Mouse (Mus musculus) forebrain, embryonic 10.5 days (tissue): ENCODE data around the gene Rsc1a1. TPM values are rescaled to one million over a fixed set of nuclear protein-coding genes. Genes with fewer than 3 reads are reported as not detected.

Source experiments
- DNase-seq: peaks from one replicate; pipeline ENCODE4 v3.0.0-alpha.2; 2017; ENCODE audit warnings: low spot score; ENCODE audit errors: extremely low spot score
- H3K27ac ChIP-seq: fragments of 300-500 bp; sonication (generic); 2 replicates; pipeline ENCODE4 v1.5.1; 2016; ENCODE audit warnings: mild to moderate bottlenecking
- H3K27me3 ChIP-seq: fragments of 300-500 bp; sonication (generic); 2 replicates; pipeline ENCODE4 v1.6.1; 2016; ENCODE audit warnings: mild to moderate bottlenecking; ENCODE audit not compliant: poor library complexity, severe bottlenecking
- H3K36me3 ChIP-seq: fragments of 300-500 bp; sonication (generic); replicated peaks from 2 replicates; pipeline ENCODE4 v1.6.1; 2016; ENCODE audit warnings: mild to moderate bottlenecking, moderate library complexity
- H3K4me1 ChIP-seq: fragments of 300-500 bp; sonication (generic); 2 replicates; pipeline ENCODE4 v1.6.1; 2016
- H3K4me3 ChIP-seq: fragments of 300-500 bp; sonication (generic); 2 replicates; pipeline ENCODE4 v1.5.1; 2016; ENCODE audit warnings: mild to moderate bottlenecking, moderate library complexity
- H3K9me3 ChIP-seq: fragments of 300-500 bp; sonication (generic); 2 replicates; pipeline ENCODE4 v1.6.1; 2016; ENCODE audit warnings: mild to moderate bottlenecking, moderate library complexity
- WGBS: fragments of 180-500 bp; shearing (Covaris S2); methylation state at CpG from one replicate; pipeline ENCODE4 v1.1.7; 2016; 5-methylcytosine and 5-hydroxymethylcytosine counted together
- polyA plus RNA-seq: library from polyadenylated mRNA; unstranded; fragments of >200 nt; fragmentation: Nextera tagmentation; extraction: Ambion mirVana; gene quantifications from 2 replicates; pipeline ENCODE4 v1.2.1, GENCODE M21; 2016

The Rsc1a1 gene
- polyA plus RNA-seq, result 2.5 and 3.8 TPM in 2 replicates

DNA sequence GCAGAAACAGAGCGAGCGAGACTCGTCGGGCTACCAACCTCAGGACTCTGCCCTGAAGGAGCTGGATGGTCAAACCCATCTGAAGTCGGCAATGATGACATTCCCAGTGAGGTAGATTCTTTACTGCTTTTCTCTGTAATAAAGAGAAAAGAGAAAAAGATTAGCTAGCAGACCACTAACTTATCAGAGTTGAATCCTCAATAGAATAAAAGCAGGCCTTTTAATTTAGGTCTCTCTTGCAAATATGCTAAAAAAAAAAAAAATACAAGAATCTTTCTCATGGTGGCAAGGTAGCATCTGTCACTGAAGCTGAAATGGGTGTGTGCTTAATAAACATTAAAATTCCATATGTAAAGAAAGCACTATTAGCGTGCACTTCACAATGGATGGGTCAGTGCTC lies at the start of gene Rsc1a1:
TSS of gene Rsc1a1 (minus strand) at position 101 of the 400 bp plus-strand sequence.
- no peak within 1 kb of the TSS for H3K27ac ChIP-seq
- DNase-seq, result no peak
- peaks cover 16% of the 10 kb centered on the region for H3K4me1 ChIP-seq
- H3K36me3 ChIP-seq, result peaks cover 85% of the 10 kb centered on the region
- 95% methylated on average over 6 of the region's 6 CpGs for WGBS
- H3K4me3 ChIP-seq, result no peak within 1 kb of the TSS
- no peaks in the 10 kb centered on the region for H3K27me3 ChIP-seq
- no peaks in the 10 kb centered on the region for H3K9me3 ChIP-seq

DNA sequence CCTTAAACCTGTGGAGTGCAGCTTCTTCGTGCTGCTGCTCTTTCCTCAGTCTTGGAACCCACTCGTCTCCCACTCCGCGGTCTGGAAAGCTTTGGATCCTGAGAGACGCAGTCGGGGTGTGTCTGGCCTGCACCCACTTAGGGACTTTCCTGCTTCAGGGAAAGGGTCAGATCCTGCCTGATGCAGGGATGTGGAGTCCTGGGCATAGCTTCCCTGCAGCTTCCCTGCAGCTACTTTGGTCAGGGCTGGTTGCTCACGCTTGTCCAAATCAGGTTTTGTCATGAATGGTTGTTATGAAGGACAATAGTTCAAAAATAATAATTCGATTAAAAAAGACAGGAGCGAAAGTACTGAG lies 49.8 kb upstream of the Rsc1a1 start:
- WGBS, result 23% methylated on average over 9 of the region's 9 CpGs
- H3K4me3 ChIP-seq, result peak overlapping the region; percentile 52
- H3K27me3 ChIP-seq, result no peaks in the 10 kb centered on the region
- DNase-seq, result no peak
- no peaks in the 10 kb centered on the region for H3K36me3 ChIP-seq
- peaks cover 13% of the 10 kb centered on the region for H3K4me1 ChIP-seq
- H3K27ac ChIP-seq, result peak overlapping the region; percentile 81
- no peaks in the 10 kb centered on the region for H3K9me3 ChIP-seq

DNA sequence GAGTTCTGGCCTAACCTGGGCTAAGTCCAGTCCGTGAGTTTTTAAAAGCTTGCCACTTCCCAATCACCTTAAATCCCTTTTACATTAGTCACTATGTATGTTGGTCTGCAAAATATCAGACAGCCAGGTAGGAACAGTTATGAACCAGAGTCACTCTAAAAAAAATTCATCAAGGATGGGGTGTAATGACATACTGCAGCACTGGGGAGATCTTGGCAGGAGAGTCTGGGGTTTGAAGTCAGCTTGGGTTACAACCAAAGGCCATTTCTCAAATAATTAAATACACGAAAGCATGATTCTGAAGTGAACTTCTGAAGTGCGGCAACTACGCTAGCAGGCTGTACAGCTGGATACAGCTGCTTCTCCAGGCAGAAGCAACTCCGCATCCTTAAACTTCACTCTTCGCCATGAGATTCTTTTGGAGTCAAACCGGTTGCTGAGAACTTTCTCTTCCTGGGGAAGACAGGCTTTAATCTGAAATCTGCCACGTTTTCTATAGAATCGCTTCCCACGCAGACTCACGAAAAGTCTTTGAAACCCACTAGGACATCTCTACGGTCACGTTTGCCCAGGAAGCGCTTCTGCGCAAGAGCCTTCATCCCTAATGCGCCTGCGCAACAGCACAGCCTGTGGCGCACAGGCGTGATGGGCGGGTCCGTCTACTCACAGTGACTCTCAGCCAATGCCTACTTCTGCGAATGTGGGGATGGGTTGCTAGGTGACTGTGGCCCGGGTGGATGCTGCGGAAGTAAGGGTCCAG lies 49.2 kb upstream of the Rsc1a1 start:
- Histone ChIP-seq H3K27ac (peak overlapping the region; percentile 81), H3K36me3 (no peaks in the 10 kb centered on the region), H3K27me3 (no peaks in the 10 kb centered on the region), H3K4me3 (peak overlapping the region; percentile 52), H3K4me1 (peaks cover 13% of the 10 kb centered on the region), H3K9me3 (no peaks in the 10 kb centered on the region)
- peak; percentile 93 for DNase-seq
- 6% methylated on average over 24 of the region's 24 CpGs for WGBS

GRCm38 (mm10) chr4:141731766-141732165 lies 46.4 kb upstream of the Rsc1a1 start:
- Histone ChIP-seq H3K4me1 (peaks cover 13% of the 10 kb centered on the region), H3K27me3 (no peaks in the 10 kb centered on the region), H3K4me3 (no peak overlapping the region), H3K36me3 (no peaks in the 10 kb centered on the region), H3K27ac (no peak overlapping the region), H3K9me3 (no peaks in the 10 kb centered on the region)
- no peak for DNase-seq
- 81% methylated on average over 5 of the region's 5 CpGs for WGBS

DNA sequence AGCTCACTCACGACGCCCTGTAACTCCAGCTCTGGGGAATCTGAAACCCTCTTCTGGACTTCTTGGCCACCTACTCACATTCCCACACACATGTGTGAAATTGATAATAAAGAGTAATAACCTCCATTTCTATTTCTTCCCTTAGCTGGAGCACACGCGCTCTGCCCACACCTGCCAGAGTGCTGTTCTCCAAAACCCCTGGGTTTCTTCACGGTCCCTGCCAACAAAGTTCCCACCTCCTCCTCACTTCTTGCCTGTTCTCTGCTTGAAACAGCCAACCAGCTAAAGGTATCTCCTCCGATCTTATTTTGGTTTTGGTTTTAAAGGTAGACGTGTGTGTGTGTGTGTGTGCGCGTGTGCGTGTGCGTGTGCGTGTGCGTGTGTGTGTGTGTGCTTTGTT lies 45.0 kb upstream of the Rsc1a1 start:
- Histone ChIP-seq H3K4me3 (no peak overlapping the region), H3K36me3 (no peaks in the 10 kb centered on the region), H3K27ac (no peak overlapping the region), H3K4me1 (peaks cover 13% of the 10 kb centered on the region), H3K27me3 (no peaks in the 10 kb centered on the region), H3K9me3 (no peaks in the 10 kb centered on the region)
- WGBS, result 86% methylated on average over 13 of the region's 13 CpGs
- DNase-seq, result no peak

DNA sequence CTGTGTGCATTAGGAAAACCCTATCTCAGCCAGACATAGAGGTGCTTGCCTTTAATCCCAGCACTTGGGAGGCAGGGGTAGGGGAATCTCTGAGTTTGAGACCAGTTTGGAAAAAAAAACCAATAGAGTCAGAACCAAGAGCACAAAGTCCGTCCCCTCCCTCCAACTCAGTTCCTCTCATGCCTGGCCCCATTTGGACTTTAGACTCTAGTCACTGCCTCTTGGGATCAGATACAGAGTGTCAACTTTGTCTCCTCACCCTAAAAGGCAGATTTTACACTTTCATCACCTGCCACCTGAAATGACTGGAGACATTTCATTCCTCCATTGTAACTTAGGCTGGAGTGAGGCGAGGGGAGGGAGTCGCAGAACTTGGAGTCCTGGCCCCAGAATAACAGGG lies 43.9 kb upstream of the Rsc1a1 start:
- Histone ChIP-seq H3K4me3 (no peak overlapping the region), H3K27ac (no peak overlapping the region), H3K4me1 (peaks cover 1% of the 10 kb centered on the region), H3K36me3 (no peaks in the 10 kb centered on the region), H3K27me3 (no peaks in the 10 kb centered on the region), H3K9me3 (no peaks in the 10 kb centered on the region)
- no peak for DNase-seq
- 78% methylated on average over 3 of the region's 3 CpGs for WGBS

DNA sequence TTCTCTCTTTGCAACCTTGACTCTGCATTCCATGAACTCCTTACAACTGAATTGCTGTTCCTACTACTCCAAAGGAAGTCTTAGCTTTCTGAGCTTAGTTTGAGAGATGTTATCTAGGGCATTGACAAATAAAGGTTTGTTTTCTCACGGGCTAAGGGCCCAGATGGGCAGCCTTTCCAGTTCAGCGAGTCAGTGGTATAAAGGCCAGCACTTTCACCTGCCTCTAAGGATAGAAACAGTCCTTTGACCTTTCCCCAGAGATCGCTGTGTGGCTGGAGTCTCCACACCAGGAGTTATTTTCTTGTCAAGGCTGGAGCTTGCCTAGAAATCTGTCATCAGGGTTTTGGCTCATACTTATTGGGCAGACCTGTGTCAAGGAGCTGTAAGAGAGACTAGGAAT lies 40.3 kb upstream of the Rsc1a1 start:
- Histone ChIP-seq H3K4me1 (peaks cover 27% of the 10 kb centered on the region), H3K27me3 (no peaks in the 10 kb centered on the region), H3K36me3 (peaks cover 6% of the 10 kb centered on the region), H3K27ac (no peak overlapping the region), H3K9me3 (no peaks in the 10 kb centered on the region), H3K4me3 (no peak overlapping the region)
- 71% methylated on average over 3 of the region's 3 CpGs for WGBS
- DNase-seq, result no peak

DNA sequence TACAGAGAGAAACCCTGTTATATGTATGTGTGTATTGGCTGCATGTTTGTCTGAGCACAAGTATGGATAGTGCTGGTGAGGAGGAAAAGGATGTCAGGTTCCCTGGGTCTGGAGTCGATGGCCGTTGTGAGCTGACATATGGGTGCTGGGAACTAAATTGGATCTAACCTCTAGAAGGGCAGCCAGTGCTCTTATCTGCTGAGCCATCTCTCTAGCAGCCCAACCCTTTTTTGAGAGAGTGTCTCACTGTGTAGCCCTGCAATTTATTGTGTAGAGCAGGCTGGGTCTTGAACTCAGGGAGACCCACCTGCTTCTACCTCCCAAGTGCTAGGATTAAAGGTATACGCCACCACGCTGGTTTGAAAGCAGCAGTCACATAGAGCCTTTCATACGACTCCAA lies 39.9 kb upstream of the Rsc1a1 start:
- peaks cover 10% of the 10 kb centered on the region for H3K36me3 ChIP-seq
- no peaks in the 10 kb centered on the region for H3K27me3 ChIP-seq
- H3K4me1 ChIP-seq, result peaks cover 28% of the 10 kb centered on the region
- no peak for DNase-seq
- H3K4me3 ChIP-seq, result no peak overlapping the region
- no peak overlapping the region for H3K27ac ChIP-seq
- WGBS, result 84% methylated on average over 5 of the region's 5 CpGs
- H3K9me3 ChIP-seq, result no peaks in the 10 kb centered on the region

DNA sequence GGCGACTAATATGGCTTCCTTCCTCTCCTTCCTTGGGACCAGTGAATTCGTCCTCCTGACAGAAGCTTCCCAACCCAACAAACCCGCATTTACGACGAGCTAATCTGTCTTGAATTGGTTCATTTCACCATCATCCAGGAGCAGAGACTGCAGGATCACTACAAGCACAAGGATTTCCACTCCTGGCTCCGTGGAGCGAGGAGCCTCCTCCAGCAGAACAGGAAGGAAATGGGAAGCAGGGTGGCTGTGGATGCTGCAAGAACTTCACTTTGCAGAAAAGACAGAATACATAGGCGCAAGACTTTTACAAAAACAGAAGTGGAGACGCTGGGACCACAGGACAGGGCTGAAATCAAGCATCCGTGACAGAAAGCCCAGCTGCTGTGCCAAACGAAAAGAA lies 39.2 kb upstream of the Rsc1a1 start:
- no peak overlapping the region for H3K4me3 ChIP-seq
- no peaks in the 10 kb centered on the region for H3K9me3 ChIP-seq
- 74% methylated on average over 11 of the region's 11 CpGs for WGBS
- no peak for DNase-seq
- no peak overlapping the region for H3K27ac ChIP-seq
- peaks cover 17% of the 10 kb centered on the region for H3K36me3 ChIP-seq
- H3K27me3 ChIP-seq, result no peaks in the 10 kb centered on the region
- H3K4me1 ChIP-seq, result peaks cover 28% of the 10 kb centered on the region

DNA sequence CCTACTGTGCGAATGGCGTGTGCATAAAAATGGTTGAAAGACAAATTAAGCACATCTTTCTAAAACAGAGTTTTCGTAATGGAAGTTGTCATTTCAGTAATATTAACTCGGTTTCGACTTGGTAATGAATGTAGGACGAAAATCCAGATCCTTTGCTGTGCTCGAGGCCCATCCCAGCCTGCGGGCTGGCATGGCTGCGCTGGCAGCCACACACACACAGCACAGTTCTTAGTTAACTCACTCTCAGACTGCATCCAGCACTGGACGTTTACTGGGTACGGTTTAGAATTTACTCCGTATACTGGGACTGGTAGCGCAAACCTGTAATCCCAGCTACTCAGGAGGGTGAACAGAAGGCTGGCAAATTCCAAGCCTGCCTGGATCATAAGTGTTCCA lies 38.3 kb upstream of the Rsc1a1 start:
- 14% methylated on average over 13 of the region's 13 CpGs for WGBS
- H3K4me1 ChIP-seq, result peaks cover 28% of the 10 kb centered on the region
- DNase-seq, result no peak
- peaks cover 21% of the 10 kb centered on the region for H3K36me3 ChIP-seq
- H3K4me3 ChIP-seq, result peak overlapping the region; percentile 100
- H3K27ac ChIP-seq, result peak overlapping the region; percentile 96
- H3K27me3 ChIP-seq, result no peaks in the 10 kb centered on the region
- H3K9me3 ChIP-seq, result no peaks in the 10 kb centered on the region

DNA sequence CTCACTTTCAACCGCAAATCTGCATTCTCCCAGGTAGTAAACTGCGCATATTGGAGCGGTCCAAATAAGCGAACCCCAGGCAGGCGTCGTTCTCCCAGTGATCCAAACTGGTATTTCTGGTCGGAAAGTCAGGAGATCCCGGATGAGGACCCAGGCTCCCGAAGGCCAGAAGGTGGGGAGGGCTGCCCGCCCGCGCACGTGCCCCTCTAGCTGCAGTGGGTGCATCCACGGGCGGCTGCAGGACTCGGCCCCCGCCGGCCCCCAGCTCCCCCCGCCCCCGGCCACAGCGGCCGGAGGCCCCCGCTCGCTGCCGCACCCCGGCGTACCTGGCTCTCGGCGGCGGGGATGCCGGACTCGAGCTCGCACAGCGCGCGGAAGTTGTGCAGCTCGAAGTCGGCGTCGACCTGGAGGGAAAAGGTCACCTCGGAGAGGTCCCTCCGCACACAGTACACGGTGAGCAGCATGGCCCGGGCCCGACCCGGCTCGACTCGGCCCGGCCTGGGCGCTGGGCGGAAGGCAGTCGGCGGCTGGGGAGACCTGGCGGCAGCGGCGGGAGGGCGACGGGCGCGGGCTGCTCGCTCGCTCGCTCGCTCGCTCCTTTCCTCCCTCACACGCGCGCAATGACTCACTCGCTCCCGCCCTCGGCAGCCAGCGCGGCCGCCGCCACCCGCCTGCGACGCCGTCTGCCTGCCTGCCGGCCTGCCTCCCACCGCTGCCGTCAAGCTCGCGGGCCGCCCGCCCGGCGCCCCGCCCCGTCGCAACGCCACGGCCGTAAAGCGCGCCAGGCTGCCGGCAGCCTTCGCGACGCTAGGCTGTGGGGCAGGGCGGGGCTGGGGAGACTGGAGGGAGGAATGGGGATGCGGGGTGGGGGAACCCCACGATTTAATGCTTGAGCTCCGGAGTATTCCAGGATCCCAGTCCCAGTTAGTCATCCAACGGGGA lies 37.6 kb upstream of the Rsc1a1 start, which contains the start of gene Ddi2:
TSS of gene Ddi2 (minus strand) at position 689 of the 942 bp plus-strand sequence.
- peaks cover 28% of the 10 kb centered on the region for H3K4me1 ChIP-seq
- WGBS, result under 1% methylated on average over 105 of the region's 105 CpGs
- peak within 1 kb of the TSS; percentile 96 for H3K27ac ChIP-seq
- H3K9me3 ChIP-seq, result no peaks in the 10 kb centered on the region
- peaks cover 23% of the 10 kb centered on the region for H3K36me3 ChIP-seq
- H3K27me3 ChIP-seq, result no peaks in the 10 kb centered on the region
- peak within 1 kb of the TSS; percentile 100 for H3K4me3 ChIP-seq
- DNase-seq, result peak; percentile 83

DNA sequence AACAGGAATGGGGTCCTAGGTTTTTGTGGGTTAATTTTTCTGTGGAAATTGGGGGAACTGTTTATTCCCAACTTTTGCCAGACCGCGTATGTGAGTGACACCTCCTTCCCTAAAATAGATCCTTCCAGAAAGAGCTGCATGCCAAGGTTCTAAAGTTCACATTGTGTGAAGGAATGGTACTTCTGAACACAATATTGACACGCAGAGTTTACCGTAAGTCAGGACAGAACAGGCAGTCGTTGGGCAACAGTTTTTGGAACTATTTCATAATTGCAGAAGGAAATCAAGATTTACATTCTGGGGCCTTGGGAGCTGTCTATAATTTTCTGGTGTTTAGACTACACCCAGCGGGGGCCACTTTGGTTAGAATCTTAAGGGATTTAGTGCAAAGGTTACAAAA lies 36.6 kb upstream of the Rsc1a1 start:
- H3K27ac ChIP-seq, result peak overlapping the region; percentile 96; the same call in 1 of the 2 replicates

More for the DNA sequence above, 36.6 kb upstream of the Rsc1a1 start:
- Histone ChIP-seq H3K4me3 (peak overlapping the region; percentile 100), H3K27me3 (no peaks in the 10 kb centered on the region), H3K4me1 (peaks cover 28% of the 10 kb centered on the region), H3K9me3 (no peaks in the 10 kb centered on the region), H3K36me3 (peaks cover 33% of the 10 kb centered on the region)
- no peak for DNase-seq
- WGBS, result 87% methylated on average over 6 of the region's 6 CpGs
